Comparison of ENCODE assay signal across 11 mouse cellular contexts in the genomic region with DNA sequence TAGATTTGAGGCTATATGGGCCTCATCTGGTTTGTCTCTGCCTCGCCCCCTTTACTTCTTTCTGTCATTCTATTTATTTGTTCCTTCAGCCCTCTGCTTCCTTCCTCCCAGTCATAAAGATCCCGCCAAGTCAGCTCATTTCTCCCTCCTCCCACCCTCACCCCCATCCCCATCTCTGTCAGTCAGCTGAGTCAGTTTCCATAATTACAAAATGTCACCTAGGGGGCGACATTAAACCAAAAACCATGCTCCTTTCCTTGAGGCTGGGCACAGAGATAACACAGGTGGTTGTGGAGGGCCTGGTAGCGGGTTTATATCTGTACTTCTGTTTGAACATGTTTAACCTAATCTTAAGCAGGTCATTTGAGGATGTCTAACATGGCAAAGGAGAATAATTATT. TPM values are rescaled to one million over a fixed set of nuclear protein-coding genes. Genes with fewer than 3 reads are reported as not detected.
DNase-seq lines count a peak whose midpoint lies in the region; ATAC-seq and TF ChIP-seq lines count a peak whose summit lies in the region.
"Had no signal": no experiment of that assay in that cellular context is flagged by ENCODE, and none has a peak within 500 bp of the region (broad histone marks: within the 10 kb centered on the region; RNA-seq: fewer than 3 reads in every experiment).

No protein-coding gene starts in this region.

- no peaks in the 10 kb centered on the region for H3K9me3 ChIP-seq in liver, postnatal 0 days (ENCODE audit: low read length)
- H3K9me3 ChIP-seq in kidney, embryonic 16.5 days (ENCODE audit: low read length), result no peaks in the 10 kb centered on the region
- H3K9me3 ChIP-seq: embryonic facial prominence, embryonic 12.5 days; megakaryocyte, embryonic 14.5 days had no signal

- CTCF ChIA-PET in Patski (lab: Charles Lee), result interaction anchor here (1.2 to 2.0 kb wide), 4 partner anchors 10 to 26 kb away, joined by 3 to 5 read pairs (median 3); no protein-coding TSS in a partner anchor

- no peak overlapping the region for H3K27ac ChIP-seq in kidney, adult 2 months (ENCODE audit: insufficient read depth, low read depth, low read length)
- no peak overlapping the region for H3K27ac ChIP-seq in liver, postnatal 0 days (ENCODE audit: low read depth)
- no peak overlapping the region for H3K27ac ChIP-seq in kidney, embryonic 16.5 days (ENCODE audit: low read length)
- H3K27ac ChIP-seq: embryonic facial prominence, embryonic 12.5 days had no signal

- POLR2A ChIA-PET in Patski (lab: Charles Lee), result no interaction called here

- no peaks in the 10 kb centered on the region; the same call in 1 of the 2 replicates for H3K4me1 ChIP-seq in kidney, adult 2 months (ENCODE audit: control insufficient read depth, insufficient read depth, low read length)
- peaks cover 11% of the 10 kb centered on the region; the same call in 1 of the 2 replicates for H3K4me1 ChIP-seq in liver, postnatal 0 days (ENCODE audit: insufficient read depth)
- H3K4me1 ChIP-seq in kidney, embryonic 16.5 days (ENCODE audit: insufficient read depth, low read length), result no peaks in the 10 kb centered on the region

- TF ChIP-seq CTCF in kidney, adult 2 months (conservative IDR thresholded peaks at IDR 0.05; ENCODE audit: insufficient read depth, insufficient read length, low read depth, low read length), result no peak; the same call in 1 of the 2 replicates
- TF ChIP-seq CTCF in Patski (IDR thresholded peaks at IDR 0.05), result peak; percentile 38
- peak; percentile 60 for TF ChIP-seq CTCF in liver, postnatal 0 days (IDR thresholded peaks at IDR 0.05; ENCODE audit: low read depth)

- peak; percentile 80 for TF ChIP-seq EP300 in liver, postnatal 0 days (IDR thresholded peaks at IDR 0.05; ENCODE audit: low read depth)

- peak; percentile 22 for DNase-seq in kidney, adult 2 months
- DNase-seq in kidney, adult 9 months, result no peak
- peak; percentile 68 for DNase-seq in CD4-positive, CD25-positive, alpha-beta regulatory T cell, adult 2 months (ENCODE audit: low read depth, low spot score)
- no peak for DNase-seq in Patski (ENCODE audit: low read depth, low spot score)
- no peak for DNase-seq in liver, postnatal 0 days
- DNase-seq in adrenal gland, adult 8-10 months, result no peak
- DNase-seq in spleen, postnatal 14 days (ENCODE audit: low spot score in 2 of 2), result no peak
- DNase-seq: kidney, postnatal 4 days had no signal

- in situ Hi-C loops in Patski (cut with MboI; ENCODE audit: low pct_unique_long_range_greater_than_20kb), result no loop called here

- no peak for ATAC-seq in Patski
- peak; percentile 58 for ATAC-seq in liver, postnatal 0 days
- ATAC-seq in kidney, embryonic 16.5 days (ENCODE audit: low FRiP score, low TSS enrichment), result no peak

- no peak overlapping the region for H3K9ac ChIP-seq in liver, postnatal 0 days (replicated peaks)
- no peak overlapping the region for H3K9ac ChIP-seq in kidney, embryonic 16.5 days (replicated peaks; ENCODE audit: low read length)
- H3K9ac ChIP-seq: embryonic facial prominence, embryonic 12.5 days had no signal

- H3K4me3 ChIP-seq in kidney, adult 2 months (ENCODE audit: insufficient read depth, low read depth, low read length), result no peak overlapping the region
- H3K4me3 ChIP-seq in liver, postnatal 0 days (ENCODE audit: low read depth, low read length), result no peak overlapping the region
- H3K4me3 ChIP-seq in kidney, embryonic 16.5 days (ENCODE audit: low read length), result no peak overlapping the region
- H3K4me3 ChIP-seq: embryonic facial prominence, embryonic 12.5 days; megakaryocyte, embryonic 14.5 days had no signal

- H3K36me3 ChIP-seq in kidney, adult 2 months (ENCODE audit: control insufficient read depth, insufficient read depth, low read length), result no peaks in the 10 kb centered on the region
- H3K36me3 ChIP-seq in liver, postnatal 0 days (replicated peaks; ENCODE audit: insufficient read depth, low read length), result no peaks in the 10 kb centered on the region
- no peaks in the 10 kb centered on the region for H3K36me3 ChIP-seq in kidney, embryonic 16.5 days (ENCODE audit: insufficient read depth, low read length)
- H3K36me3 ChIP-seq: embryonic facial prominence, embryonic 12.5 days had no signal

- 72% methylated on average over 4 of the region's 4 CpGs for WGBS in kidney, adult 2 months
- 32% methylated on average over 4 of the region's 4 CpGs for WGBS in liver, postnatal 0 days (ENCODE audit: insufficient replicate concordance)
- 54% methylated on average over 4 of the region's 4 CpGs for WGBS in kidney, embryonic 16.5 days

- H3K4me2 ChIP-seq in liver, postnatal 0 days (ENCODE audit: low read depth, low read length), result no peak overlapping the region
- no peak overlapping the region for H3K4me2 ChIP-seq in kidney, embryonic 16.5 days (replicated peaks; ENCODE audit: low read depth, low read length)
- H3K4me2 ChIP-seq: embryonic facial prominence, embryonic 12.5 days had no signal

- H3K27me3 ChIP-seq in kidney, adult 2 months (replicated peaks; ENCODE audit: control insufficient read depth, insufficient read depth, low read length), result no peaks in the 10 kb centered on the region
- H3K27me3 ChIP-seq in Patski, result no peaks in the 10 kb centered on the region
- no peaks in the 10 kb centered on the region for H3K27me3 ChIP-seq in liver, postnatal 0 days (ENCODE audit: insufficient read depth, low read length)
- no peaks in the 10 kb centered on the region for H3K27me3 ChIP-seq in kidney, embryonic 16.5 days (ENCODE audit: insufficient read depth, low read length)
- H3K27me3 ChIP-seq: embryonic facial prominence, embryonic 12.5 days; megakaryocyte, embryonic 14.5 days had no signal

- no peak for TF ChIP-seq POLR2A in kidney, adult 2 months (IDR thresholded peaks at IDR 0.05; ENCODE audit: low read depth, low read length)

RNA-seq across cellular contexts. Expression of gene Fam133b, which starts 31.0 kb away (rescaled TPM):
- polyA plus RNA-seq in kidney, adult 2 months (2012; rRNA removed), result 7.1 and 8.1 TPM in 2 replicates
- 34.2 TPM for polyA plus RNA-seq in Patski (2021)
- polyA plus RNA-seq in liver, postnatal 0 days (2015; fragmentation: Nextera tagmentation; extraction: Ambion mirVana), result 10.6 and 11.1 TPM in 2 replicates
- 10 to 100 TPM; 27.9 to 44.7 (median 32.1) TPM for total RNA-seq in adrenal gland, adult 8-10 months (2022)
- polyA plus RNA-seq in kidney, embryonic 16.5 days (2015; fragmentation: Nextera tagmentation; extraction: Ambion mirVana), result 25.2 and 29.3 TPM in 2 replicates

RNA-seq across cellular contexts. Expression of gene 1700109H08Rik, which starts 58.8 kb away (rescaled TPM):
- polyA plus RNA-seq in kidney, adult 2 months (2012; rRNA removed), result 1.5 and 1.7 TPM in 2 replicates
- 1.2 TPM for polyA plus RNA-seq in Patski (2021)
- polyA plus RNA-seq in liver, postnatal 0 days (2015; fragmentation: Nextera tagmentation; extraction: Ambion mirVana), result 0.32 and 0.65 TPM in 2 replicates
- 10 to 100 TPM in 1 of 4 experiments, 1 to 10 TPM in 3; 2.7 to 11.1 (median 4.4) TPM for total RNA-seq in adrenal gland, adult 8-10 months (2022)
- 2.6 and 2.8 TPM in 2 replicates for polyA plus RNA-seq in kidney, embryonic 16.5 days (2015; fragmentation: Nextera tagmentation; extraction: Ambion mirVana)

Comparison
In these comparisons a context has a peak if more than half of its experiments do, and no peak if none do; other contexts are left out.
1. DNase-seq: peak in kidney, adult 2 months (single experiment) and CD4-positive, CD25-positive, alpha-beta regulatory T cell, adult 2 months (single experiment); none in kidney, adult 9 months (single experiment), Patski (single experiment), liver, postnatal 0 days (single experiment), adrenal gland, adult 8-10 months (single experiment) and spleen, postnatal 14 days (0 of 2).